Mouse (Mus musculus) forebrain, embryonic 14.5 days (tissue): ENCODE results near the gene Synj1. TPM values are rescaled to one million over a fixed set of nuclear protein-coding genes. Genes with fewer than 3 reads are reported as not detected.

Source experiments
- ATAC-seq: fragments of 200-750 bp; cut with Nextera tagmentation; 2 replicates; pipeline ENCODE4 v1.8.0; 2017; ENCODE audit warnings: mild to moderate bottlenecking, moderate library complexity
- DNase-seq: peaks from one replicate; pipeline ENCODE4 v3.0.0-alpha.2; 2015; ENCODE audit warnings: low spot score
- H3K27ac ChIP-seq: fragments of 300-500 bp; sonication (generic); 2 replicates; pipeline ENCODE4 v1.5.1; 2014; ENCODE audit warnings: low read depth, mild to moderate bottlenecking, control low read depth, low read length, moderate library complexity
- H3K27me3 ChIP-seq: fragments of 300-500 bp; sonication (generic); replicated peaks from 2 replicates; pipeline ENCODE4 v1.6.1; 2014; ENCODE audit warnings: low read length, control low read depth, mixed read lengths; ENCODE audit not compliant: control insufficient read depth, insufficient read depth
- H3K36me3 ChIP-seq: fragments of 300-500 bp; sonication (generic); 2 replicates; pipeline ENCODE4 v1.6.1; 2014; ENCODE audit warnings: low read length, control low read depth; ENCODE audit not compliant: control insufficient read depth, insufficient read depth
- H3K4me1 ChIP-seq: fragments of 300-500 bp; sonication (generic); 2 replicates; pipeline ENCODE4 v1.6.1; 2014; ENCODE audit warnings: antibody characterized with exemption, low read length, control low read depth; ENCODE audit not compliant: control insufficient read depth, insufficient read depth
- H3K4me2 ChIP-seq: fragments of 300-500 bp; sonication (generic); 2 replicates; pipeline ENCODE4 v1.6.1; 2014; ENCODE audit warnings: mild to moderate bottlenecking, control low read depth, low read length
- H3K4me3 ChIP-seq: fragments of 300-500 bp; sonication (generic); 2 replicates; pipeline ENCODE4 v1.5.1; 2014; ENCODE audit warnings: low read depth, low read length, control low read depth
- H3K9ac ChIP-seq: fragments of 300-500 bp; sonication (generic); 2 replicates; pipeline ENCODE4 v1.6.1; 2014; ENCODE audit warnings: mild to moderate bottlenecking, low read length, control low read depth, moderate library complexity
- H3K9me3 ChIP-seq: fragments of 300-500 bp; sonication (generic); replicated peaks from 2 replicates; pipeline ENCODE4 v1.6.1; 2016; ENCODE audit warnings: low read length, control low read depth, mixed read lengths; ENCODE audit not compliant: control insufficient read depth
- WGBS: fragments of 180-500 bp; shearing (Covaris S2); extraction: QIAGEN DNeasy Blood & Tissue Kit; methylation state at CpG from one replicate; pipeline ENCODE4 v1.1.7; 2014; 5-methylcytosine and 5-hydroxymethylcytosine counted together
- polyA plus RNA-seq: library from polyadenylated mRNA; unstranded; fragments of >200 nt; fragmentation: Nextera tagmentation; extraction: Ambion mirVana; gene quantifications from 2 replicates; pipeline ENCODE4 v1.2.1, GENCODE M21; 2014

The Synj1 gene
- 29.7 and 44.4 TPM in 2 replicates for polyA plus RNA-seq

- Histone ChIP-seq H3K36me3 (peaks cover 24% of the 10 kb centered on the region), H3K27ac (peak within 1 kb of the TSS; percentile 91), H3K4me2 (peak within 1 kb of the TSS; percentile 70), H3K9ac (peak within 1 kb of the TSS; percentile 87), H3K4me3 (peak within 1 kb of the TSS; percentile 81), H3K9me3 (no peaks in the 10 kb centered on the region), H3K4me1 (peaks cover 6% of the 10 kb centered on the region; the same call in 1 of the 2 replicates), H3K27me3 (no peaks in the 10 kb centered on the region)
- peak; percentile 97 for ATAC-seq
- WGBS: under 1% methylated on average over 62 of the region's 66 CpGs
- DNase-seq: peak; percentile 95
These were observed at the start of gene Synj1 for GRCm38 (mm10) chr16:91011021-91011683. Gene Synj1 (minus strand): TSS chr16:91011308.

DNA sequence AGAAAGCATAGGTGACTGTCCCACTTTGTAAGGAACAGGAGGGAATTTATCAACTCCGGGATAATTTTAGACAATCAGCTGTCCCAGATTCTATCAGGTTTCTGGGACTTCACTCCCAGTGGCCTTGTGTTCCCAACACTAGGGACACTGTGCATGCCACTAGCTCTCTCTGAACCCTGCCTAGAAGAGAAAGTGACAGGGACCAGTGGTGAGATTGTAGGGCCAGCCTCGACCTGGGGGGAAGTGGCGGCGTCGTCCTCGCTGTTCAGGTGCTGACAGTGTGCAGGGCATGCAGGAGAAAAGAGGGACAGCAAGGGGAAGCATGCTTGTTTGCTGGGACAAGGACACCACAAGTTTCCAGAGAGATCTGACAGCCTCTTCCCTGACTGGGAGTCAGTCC is 46.6 kb upstream of the Synj1 start:
- H3K27me3 ChIP-seq: no peaks in the 10 kb centered on the region
- H3K27ac ChIP-seq: no peak overlapping the region
- no peak for ATAC-seq
- H3K9me3 ChIP-seq: no peaks in the 10 kb centered on the region
- 90% methylated on average over 6 of the region's 6 CpGs for WGBS
- H3K9ac ChIP-seq: no peak overlapping the region
- H3K4me1 ChIP-seq: no peaks in the 10 kb centered on the region
- no peaks in the 10 kb centered on the region for H3K36me3 ChIP-seq
- DNase-seq: no peak
- H3K4me2 ChIP-seq: no peak overlapping the region
- no peak overlapping the region for H3K4me3 ChIP-seq

DNA sequence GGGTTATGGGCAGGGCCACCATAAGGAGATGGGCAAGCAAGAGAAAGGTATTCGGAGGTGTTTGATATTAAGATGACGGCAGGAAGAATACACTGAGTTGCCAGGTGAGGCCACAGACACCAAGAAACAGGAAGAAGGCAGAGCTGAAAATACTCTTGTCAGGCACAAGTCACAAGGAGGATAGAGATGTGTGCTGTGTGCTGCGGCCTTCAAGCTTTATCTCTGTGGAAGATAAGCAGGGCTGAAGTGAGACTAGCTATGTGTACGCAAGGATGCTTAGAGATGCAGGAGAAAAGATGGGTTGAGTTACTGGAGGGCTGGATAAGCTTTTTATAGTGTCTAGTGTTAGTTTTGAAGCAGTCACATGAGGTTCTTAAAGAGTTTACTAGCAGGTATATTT is 46.2 kb upstream of the Synj1 start:
- H3K4me2 ChIP-seq: no peak overlapping the region
- WGBS: 91% methylated on average over 4 of the region's 4 CpGs
- no peaks in the 10 kb centered on the region for H3K4me1 ChIP-seq

GRCm38 (mm10) chr16:91056043-91056821 is 45.1 kb upstream of the Synj1 start:
- DNase-seq (no peak), ATAC-seq (no peak)
- Histone ChIP-seq H3K4me3 (no peak overlapping the region), H3K27me3 (no peaks in the 10 kb centered on the region), H3K27ac (no peak overlapping the region), H3K9ac (no peak overlapping the region), H3K36me3 (no peaks in the 10 kb centered on the region), H3K4me1 (no peaks in the 10 kb centered on the region), H3K9me3 (no peaks in the 10 kb centered on the region), H3K4me2 (no peak overlapping the region)
- 50% methylated on average over 16 of the region's 16 CpGs for WGBS

More for the DNA sequence above, 46.2 kb upstream of the Synj1 start:
- Histone ChIP-seq H3K9me3 (no peaks in the 10 kb centered on the region), H3K36me3 (no peaks in the 10 kb centered on the region), H3K27ac (no peak overlapping the region), H3K27me3 (no peaks in the 10 kb centered on the region), H3K9ac (no peak overlapping the region), H3K4me3 (no peak overlapping the region)
- DNase-seq: no peak
- no peak for ATAC-seq

- H3K27me3 ChIP-seq: no peaks in the 10 kb centered on the region
- ATAC-seq: no peak
- no peaks in the 10 kb centered on the region for H3K4me1 ChIP-seq
- H3K4me3 ChIP-seq: no peak overlapping the region
- 87% methylated on average over 5 of the region's 5 CpGs for WGBS
- no peak overlapping the region for H3K4me2 ChIP-seq
- no peak overlapping the region for H3K9ac ChIP-seq
- no peaks in the 10 kb centered on the region for H3K36me3 ChIP-seq
- H3K9me3 ChIP-seq: no peaks in the 10 kb centered on the region
- DNase-seq: no peak
- no peak overlapping the region for H3K27ac ChIP-seq
These were observed 44.0 kb upstream of the Synj1 start for GRCm38 (mm10) chr16:91055150-91055549.

- WGBS: 58% methylated on average over 8 of the region's 8 CpGs
- no peak overlapping the region for H3K9ac ChIP-seq
- H3K4me3 ChIP-seq: no peak overlapping the region
- H3K4me2 ChIP-seq: no peak overlapping the region
- DNase-seq (no peak), ATAC-seq (no peak)
- H3K27me3 ChIP-seq: no peaks in the 10 kb centered on the region
- H3K9me3 ChIP-seq: no peaks in the 10 kb centered on the region
- H3K27ac ChIP-seq: no peak overlapping the region
- H3K4me1 ChIP-seq: no peaks in the 10 kb centered on the region
- no peaks in the 10 kb centered on the region for H3K36me3 ChIP-seq
These were observed 42.5 kb upstream of the Synj1 start for GRCm38 (mm10) chr16:91053599-91053998.

GRCm38 (mm10) chr16:91045511-91045910 is 34.4 kb upstream of the Synj1 start:
- WGBS: 61% methylated on average over 8 of the region's 8 CpGs

DNA sequence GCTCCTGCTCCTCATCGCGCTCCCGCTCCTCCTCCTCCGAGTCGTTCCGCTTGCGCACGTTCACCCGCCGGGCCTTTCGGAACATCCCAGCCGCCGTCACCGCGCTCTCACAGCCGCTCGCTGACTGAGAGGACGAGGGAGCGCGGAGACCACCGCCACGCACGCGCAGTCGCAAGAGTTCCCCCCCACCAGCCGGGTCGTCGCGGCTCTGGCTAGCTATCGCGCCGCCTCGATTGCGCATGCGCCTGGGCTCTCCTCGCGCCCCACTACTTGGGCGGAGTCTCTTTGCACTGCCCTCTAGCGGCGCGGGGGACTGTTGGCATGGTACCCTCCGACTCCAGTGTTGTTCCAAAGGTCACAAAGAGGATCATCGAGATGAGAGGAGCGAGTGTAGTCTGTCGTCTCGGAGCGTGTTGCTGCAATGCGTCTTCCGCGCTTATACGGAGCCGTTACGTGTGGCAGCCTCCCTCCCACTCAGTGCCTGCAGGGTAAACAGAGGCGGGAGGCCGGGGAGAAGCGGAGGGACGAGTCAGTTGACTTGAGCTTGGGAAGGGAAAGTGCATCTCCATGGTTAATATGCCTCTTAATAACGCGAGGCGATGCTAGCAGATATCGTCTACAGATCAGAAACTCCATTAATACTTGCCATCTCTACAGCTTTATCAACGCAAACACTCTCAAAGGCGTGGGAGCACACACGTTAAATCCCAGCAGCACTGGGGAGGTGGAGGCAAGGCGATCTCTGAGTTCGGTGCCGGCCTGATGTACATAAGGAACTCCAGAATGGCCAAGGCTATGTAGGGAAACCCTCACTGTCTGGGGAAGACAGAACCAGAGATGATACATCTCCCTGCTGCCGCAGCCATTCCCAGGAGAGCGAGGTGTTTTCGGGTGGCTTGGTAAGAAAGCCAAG is 33.4 kb upstream of the Synj1 start, which contains the start of gene Paxbp1:
Paxbp1 (minus strand) TSS at position 274 of the 913 bp plus-strand sequence.
- DNase-seq: peak; percentile 99
- Histone ChIP-seq H3K9me3 (no peaks in the 10 kb centered on the region), H3K9ac (peak within 1 kb of the TSS; percentile 98), H3K27ac (peak within 1 kb of the TSS; percentile 95), H3K4me3 (peak within 1 kb of the TSS; percentile 95), H3K4me1 (peaks cover 11% of the 10 kb centered on the region), H3K4me2 (peak within 1 kb of the TSS; percentile 64), H3K36me3 (peaks cover 18% of the 10 kb centered on the region), H3K27me3 (no peaks in the 10 kb centered on the region)
- ATAC-seq: peak; percentile 96
- WGBS: 2% methylated on average over 70 of the region's 70 CpGs

More at GRCm38 (mm10) chr16:91045511-91045910, 34.4 kb upstream of the Synj1 start:
- no peak for ATAC-seq
- Histone ChIP-seq H3K4me1 (peaks cover 11% of the 10 kb centered on the region), H3K4me2 (peak overlapping the region; percentile 60; the same call in 1 of the 2 replicates), H3K9ac (no peak overlapping the region), H3K9me3 (no peaks in the 10 kb centered on the region), H3K27ac (no peak overlapping the region), H3K27me3 (no peaks in the 10 kb centered on the region), H3K36me3 (peaks cover 12% of the 10 kb centered on the region), H3K4me3 (no peak overlapping the region; the same call in 1 of the 2 replicates)
- peak; percentile 44 for DNase-seq
